Mouse (Mus musculus) kidney, postnatal 14 days (tissue): ENCODE data around the gene Snap25.

Experiments
- DNase-seq: peaks from one replicate; pipeline ENCODE4 v3.0.0; 2022; ENCODE audit warnings: mixed read lengths

Snap25 gene

DNA sequence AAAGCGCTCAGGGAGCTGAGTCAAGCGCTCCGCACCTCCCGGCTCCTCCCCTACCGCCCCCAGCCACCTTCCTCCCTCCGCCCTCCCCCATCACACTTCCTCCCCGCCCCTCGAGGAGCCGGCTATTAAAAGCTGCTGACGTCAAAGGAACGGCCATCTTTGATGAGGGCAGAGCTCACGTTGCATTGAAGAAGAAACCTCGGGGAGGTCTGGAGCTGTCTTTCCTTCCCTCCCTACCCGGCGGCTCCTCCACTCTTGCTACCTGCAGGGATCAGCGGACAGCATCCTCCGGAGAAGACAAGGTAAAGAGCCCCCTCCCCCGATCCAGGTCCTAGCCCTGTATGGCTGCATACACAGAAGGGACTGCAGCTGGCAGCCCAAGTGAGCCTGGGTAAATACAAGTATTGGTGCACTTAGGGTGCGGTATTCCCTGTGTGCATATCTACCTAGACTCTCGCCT is at the start of gene Snap25:
Snap25 (plus strand) TSS at position 155 of the 460 bp plus-strand sequence.
- no peak for DNase-seq

DNA sequence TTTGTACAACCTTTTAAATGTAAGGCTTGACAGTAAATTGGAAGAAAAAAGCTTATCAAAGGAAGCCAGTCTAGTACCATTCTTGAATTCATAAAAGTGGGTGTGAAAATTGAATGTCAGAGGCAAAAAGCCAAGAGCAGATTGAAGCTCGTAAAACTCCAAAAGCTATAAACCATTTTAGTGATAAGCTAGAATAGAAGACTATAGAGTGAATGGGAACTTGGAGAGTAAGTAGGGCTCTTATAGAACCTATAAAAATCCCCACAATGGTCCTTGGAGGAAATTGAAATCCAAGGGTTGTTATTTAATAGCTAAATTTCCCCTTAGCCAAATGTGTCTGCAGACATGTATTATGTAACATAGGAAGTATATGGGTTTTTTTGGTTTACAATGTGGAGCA is 46.3 kb upstream of the Snap25 start:
- no peak for DNase-seq

DNA sequence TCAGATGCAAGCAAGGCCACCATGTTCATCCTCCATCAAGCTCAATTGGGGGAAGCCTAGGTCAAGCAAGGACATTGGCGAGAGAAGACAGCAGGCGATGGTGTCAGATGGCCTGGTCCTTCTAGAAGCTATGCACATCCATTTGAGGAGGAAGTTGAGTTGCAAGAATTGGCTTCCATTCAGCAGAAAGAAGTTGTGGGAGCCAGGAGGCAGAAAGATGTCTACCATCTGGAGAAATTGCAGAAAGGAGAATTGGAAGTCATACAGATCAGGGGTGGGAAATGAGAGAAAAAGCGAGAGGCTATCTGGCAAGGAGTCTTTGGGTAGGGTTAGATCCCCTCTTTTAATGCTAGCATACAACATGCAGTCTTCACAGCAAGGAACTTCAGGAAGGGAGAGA is 44.1 kb upstream of the Snap25 start:
- no peak for DNase-seq

DNA sequence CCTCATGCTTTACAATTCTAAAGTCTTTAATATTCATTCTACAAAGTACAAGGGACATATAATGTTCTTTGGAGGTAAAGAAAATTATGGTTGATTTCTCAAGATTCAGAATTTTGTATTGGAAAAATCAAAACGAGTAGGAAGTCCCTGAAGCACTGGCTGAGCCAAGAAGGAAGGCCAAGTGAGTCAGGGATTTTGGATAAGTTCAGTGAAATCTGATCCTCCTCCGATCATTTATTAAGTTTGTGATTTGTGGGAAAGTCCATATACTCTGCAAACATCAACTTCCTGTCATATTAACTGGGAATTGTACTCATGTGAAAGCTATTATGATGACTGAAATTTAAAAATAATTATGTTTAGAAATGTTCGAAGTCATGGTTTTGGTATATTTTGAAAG is 43.6 kb upstream of the Snap25 start:
- no peak for DNase-seq

DNA sequence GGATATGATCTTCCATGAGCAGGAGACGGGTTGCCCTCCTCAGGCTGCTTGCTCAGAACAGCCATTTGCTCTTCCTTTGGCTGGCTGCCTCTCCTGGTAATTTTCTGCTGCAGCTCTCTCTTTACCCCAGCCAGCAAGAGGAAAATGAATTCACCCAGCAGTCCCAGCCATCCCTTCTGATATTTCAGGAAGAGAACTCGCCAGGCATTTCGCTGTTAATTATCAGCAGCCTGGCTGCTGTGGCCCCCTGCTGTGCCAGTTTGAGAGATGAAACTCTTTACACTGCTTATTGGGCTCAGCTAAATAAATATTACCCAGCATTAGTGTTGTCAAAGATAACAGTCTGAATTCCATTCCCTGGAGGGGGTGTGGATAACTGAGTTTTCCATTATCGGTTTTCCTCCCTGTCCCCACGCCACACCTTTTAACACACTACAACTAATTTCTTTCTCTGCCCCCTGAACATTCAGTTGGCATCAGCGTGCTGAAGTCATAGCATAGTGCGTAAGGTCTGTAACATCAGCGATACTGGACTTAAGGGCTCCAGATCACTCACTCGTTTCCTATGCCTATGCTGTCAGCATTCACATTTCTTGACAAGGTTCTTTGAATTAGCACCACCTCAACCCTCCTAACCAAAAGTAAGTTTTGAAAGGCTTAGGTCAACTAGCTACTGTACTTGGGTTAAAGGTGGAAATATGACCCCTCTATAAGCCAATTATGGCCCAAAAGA is 42.5 kb upstream of the Snap25 start:
- DNase-seq = no peak

DNA sequence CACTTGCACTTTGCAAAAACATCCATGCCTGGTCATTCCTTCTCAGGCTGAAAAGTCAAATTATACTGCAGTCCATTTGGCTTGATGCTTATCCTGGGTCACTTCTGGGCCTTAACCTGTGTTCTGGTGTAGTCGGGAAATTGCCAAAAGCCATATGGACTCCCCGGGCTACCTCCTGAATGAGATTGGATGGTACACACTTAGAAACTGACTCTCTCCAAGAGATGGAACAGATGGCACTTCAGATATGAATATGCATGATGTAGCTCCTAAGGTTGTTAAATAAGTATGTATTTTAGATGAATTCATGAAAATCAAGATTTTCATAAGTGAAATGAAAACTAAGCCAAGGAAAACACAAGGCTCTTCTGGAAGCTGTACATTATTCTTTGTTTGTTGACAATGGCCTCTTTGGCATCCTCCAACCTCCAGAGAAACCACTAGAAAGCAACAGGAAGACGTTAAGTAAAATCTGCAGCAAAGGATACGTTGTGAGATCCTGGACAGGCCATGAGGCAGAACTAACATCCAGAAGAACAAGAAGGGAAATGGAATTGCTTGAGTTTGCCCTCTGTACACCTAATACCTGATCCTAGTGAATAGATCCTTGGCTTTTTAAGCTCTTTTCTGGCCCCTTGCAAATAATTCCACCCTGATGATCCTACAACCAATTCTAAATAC is 39.0 kb upstream of the Snap25 start:
- no peak for DNase-seq

DNA sequence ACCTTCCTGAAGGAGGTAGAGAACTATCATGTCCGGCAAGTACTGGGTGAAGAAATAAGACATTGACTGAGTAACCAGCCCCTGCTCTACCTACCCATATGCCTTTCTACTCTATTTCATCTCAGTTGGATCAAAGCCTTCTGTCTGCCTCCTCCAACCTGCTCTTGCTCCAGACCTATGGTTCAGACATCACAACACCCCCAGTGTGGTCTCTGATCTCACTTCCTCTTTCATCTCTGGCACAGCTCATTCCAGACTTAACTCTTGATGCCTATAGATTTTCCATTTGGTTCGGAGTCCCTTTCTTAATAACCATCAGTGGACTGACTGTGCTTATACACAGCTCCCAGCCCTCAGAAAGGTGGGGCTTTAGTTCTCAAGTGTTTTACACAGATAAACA is 37.1 kb upstream of the Snap25 start:
- no peak for DNase-seq

DNA sequence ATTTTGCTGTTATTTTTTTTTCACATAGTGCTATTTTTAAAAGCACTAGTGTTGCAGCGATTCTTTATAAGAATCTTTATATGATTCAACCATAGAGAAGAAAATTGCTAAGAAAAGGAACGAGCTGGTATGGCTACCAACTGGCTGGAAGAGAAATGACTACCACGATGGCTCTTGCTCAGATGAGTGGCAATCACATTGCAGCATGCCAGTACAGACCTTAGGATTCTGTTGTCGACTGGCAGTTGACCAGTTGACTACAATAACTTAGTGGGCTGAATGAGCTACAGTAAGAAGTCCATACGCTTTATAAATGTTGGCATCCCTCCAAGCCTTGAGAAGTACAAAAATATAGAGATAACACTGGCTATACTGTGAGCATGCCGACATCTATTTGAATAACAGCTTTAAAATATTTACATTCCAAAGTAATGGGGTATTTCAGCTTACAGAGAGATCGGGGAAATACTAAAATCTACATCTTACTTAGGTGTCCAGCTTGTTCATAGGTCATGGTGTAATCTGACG is 36.3 kb upstream of the Snap25 start:
- no peak for DNase-seq

DNA sequence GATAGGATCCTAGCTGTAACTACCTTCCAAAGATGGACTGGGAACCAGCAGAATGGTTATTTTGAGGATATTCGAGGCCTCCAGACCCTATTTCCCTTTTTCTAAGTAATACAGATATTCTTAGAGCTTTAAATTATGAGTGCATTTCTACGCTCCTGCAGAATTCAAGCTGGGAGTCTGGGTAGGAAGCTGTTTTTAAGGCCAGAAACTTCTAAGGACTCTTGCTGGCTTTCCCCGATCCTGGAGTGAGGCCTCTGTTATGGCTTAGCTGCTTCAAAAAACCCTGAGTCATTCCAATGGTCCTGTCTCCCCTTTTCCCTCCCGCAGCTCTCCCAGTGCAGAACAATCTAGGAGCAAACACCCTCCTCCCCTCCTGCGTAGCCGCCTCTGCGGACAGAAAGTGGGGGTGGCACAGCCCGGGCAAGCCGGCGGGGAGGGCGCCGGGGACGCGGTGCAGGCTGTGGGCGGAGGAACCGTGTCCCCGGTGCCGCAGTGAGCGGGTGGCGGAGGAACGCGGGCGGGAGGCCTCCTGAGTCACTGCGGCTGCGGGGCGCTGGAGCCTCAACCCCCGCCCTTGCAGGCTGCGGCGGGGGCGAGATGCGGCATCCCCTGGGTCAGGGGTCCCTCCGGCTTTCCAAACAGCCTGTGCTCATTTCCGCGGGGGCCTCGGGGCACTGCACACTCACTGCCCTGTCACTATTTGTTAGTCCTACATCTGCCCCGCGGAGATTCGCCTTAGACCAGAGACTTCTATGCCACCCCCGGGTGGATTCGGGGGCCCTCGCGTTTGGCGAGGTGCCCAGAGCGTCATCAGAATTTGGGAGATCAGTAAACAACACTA is 34.7 kb upstream of the Snap25 start:
- peak; percentile 81 for DNase-seq

DNA sequence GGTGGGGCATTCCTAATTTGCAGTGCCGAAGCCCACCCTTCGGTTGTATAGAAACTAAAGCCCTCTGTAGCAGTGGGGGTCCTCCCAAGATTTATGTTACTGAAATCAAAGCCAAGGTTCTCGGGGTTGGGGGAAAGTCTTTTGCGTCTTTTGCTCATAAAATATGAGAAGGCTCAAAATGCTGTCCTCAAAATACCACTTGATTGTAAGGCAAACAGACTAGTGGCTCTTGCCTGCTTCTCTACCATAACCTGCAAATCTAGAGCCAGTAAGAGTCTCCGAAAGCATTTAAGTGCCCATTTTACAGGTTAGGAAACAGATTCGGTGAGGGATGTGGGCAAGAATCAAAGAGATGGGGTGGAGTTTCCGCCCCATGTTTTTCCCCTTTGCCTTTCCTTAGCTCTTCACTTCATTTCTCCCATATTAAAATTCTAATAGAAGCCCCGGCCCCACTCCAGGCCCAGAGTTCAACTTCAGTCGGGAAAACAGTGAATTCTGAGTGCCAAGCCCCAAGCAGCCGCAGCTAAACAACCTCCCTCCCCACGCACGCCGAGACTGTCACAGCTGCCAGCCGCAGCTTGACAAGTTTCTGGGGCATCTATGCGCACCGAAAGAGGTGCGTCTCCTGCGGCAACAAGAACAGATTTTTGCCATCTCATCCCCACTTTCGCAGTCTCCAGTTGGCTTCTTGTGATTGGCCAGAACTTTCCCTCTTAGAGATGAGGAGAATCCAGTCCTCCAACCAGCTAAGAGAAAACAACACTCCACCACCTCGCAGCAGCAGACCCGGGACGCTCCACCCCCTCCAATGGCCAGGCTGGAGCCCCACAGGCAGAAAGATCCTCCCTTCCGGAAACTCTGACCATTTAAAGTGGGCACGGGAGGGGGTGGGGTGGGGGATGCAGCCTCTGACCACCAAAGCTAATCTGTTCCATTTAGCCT is 33.7 kb upstream of the Snap25 start:
- DNase-seq = peak; percentile 81

DNA sequence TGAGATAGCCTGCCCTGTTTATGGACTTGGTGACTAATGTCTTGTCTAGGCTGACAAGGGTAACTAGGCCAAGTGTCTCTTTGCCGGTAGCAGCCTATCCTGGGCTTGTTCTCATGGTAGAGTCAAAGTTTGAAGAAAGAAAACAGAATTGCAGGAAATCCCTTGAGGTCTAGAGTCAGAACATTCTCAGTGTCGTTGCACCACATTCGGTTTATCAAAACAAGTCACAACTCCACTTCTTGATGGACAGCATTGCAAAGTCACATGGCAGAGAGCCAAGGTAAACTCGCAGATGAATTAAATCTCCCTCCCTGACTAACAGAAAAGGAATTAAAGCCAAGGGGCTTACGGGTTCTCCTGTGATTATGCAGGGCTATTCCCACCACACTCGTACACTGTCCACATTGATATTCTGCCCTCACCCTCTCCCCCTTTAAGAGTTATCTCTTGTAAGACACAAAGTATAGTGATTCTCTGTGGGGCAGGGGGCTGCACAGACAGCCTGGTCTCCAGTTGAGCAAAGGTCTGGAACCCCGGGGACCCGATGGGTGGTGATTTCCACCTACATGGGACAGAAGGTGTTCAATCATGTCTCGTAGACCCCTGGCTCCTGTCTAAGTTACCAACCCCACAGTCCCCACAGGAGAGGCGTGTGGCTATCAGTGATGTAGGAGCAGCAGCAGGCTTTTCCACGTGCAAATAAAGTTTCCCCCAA is 30.9 kb upstream of the Snap25 start:
- peak; percentile 45 for DNase-seq

DNA sequence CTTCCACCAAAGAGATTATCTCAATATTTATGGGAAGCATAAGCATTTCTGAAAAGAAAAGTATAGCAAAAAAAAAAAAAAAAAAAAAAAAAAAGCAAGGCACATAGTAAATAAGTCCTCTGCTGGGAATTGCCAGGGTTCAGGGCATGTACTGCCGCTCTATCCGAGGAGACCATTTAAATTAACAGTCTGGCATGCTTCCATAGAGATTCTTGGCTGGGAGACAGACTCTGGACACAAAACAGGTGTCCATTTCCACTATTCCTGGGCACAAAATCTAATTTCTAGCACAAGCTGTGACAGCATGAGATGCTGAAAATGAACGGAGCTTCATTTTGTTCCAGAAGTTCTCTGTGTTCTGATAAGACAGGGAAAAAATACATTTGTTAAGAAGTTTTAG is 27.1 kb upstream of the Snap25 start:
- DNase-seq = no peak

DNA sequence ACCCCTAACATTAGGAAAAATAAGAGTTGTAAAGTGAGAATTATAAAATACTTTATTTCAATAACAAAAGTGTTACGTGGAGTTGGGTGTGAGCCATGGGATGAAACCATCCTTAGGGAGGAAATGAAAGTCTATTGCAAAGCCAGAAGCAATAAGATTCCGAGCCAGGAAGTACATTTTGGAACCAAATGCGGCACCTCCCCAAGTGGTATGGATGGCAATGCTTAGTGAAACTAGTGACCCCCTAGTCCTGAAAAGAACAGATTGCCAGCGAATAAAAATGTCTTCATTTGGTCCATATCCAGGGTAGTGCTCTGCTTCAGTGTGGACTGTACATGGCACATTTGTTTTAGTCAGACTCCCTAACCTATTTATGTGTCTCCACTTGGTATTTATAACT is 25.9 kb upstream of the Snap25 start:
- DNase-seq = no peak

DNA sequence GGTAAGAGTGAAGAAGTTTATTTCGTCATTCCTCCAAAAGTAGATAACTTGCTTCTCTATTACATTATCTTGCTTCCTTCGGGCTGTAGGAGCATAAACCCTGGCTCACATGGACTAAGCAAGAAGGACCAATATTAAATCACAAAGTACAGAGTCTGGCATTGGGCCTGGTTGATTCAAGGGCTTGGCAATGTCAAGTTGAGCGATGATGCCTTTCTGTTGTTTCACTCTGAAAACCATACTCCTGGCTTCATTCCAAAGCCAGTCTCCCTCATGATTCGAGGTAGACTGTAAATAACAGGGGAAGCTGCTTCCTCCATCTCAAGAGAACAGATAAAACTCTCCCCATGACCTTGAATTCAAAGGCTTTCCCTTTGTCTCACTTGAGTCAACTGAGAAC is 23.8 kb upstream of the Snap25 start:
- no peak for DNase-seq

DNA sequence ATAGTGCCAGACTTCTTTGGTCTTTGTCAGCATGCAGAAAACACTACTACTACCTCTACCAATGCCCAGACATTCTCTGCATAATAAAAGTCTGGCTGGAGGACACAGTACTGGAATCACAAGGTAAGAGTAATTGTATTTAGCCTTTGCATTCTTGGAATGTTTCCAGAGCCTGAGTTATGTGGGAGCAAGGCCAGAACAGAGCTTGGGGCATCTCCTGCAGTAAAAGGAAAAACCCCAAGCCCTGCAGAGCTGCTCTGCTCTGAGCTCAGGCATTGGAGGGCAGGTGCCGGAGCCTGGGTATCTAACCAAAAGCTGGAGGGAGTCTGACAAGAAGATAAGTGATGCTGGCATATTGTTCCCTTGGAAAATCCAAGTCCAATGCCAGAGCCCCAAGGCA is 21.6 kb upstream of the Snap25 start:
- DNase-seq = no peak

DNA sequence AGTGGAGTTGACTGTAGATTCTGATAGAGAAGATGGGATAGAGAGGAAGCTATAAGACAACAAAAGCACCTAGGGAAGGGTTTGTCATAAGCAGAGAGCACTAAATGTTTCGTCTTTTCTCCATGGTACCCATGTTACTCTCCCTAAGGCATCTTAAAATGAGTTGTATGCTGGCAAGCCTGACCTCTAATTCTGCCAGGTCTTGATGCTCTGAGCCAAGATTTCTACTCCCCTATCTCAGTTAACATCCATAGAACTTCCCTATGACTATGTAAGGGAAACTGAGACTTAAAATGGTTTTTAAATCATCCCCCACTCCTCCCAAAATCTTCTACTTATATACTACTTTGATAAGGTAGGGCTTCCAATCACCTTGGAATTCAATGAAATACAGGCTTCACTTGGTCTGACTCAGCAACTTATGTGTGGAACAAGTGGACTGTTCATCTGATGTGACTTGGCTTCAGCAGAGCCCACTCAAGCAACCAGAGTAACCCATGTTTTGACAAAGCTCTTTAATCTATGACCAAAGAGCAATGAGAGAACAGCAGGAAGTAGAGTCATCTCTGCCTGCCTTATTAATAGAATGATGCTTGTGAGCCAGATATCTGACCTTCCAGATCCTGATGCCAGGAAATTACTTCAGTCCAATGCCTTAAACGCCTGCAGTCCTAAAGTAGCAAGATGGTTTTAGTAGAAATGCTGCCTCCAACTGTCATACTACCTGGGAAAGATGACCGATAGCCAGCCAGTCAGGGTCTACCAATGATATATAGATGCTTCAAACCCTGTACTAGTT is 13.6 kb upstream of the Snap25 start:
- no peak for DNase-seq

DNA sequence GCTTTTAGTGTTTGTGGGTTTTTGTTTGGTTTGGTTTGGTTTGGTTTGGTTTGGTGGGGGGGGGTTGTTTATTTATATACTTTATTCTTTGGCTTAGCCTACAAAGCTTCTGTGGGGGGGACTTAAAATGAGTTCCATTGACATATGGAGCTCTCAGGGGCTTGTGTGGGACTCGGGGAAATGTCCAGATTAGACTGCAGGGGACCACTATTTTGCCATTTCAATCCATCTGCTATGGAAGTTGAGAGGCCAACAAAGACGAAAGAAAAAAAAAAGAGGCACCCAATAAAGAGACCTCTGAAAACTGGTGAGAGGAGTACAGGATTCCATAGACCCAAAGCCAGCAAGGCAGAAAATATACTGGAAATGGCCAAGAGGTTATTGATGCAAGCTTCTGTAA is 9.9 kb upstream of the Snap25 start:
- no peak for DNase-seq

DNA sequence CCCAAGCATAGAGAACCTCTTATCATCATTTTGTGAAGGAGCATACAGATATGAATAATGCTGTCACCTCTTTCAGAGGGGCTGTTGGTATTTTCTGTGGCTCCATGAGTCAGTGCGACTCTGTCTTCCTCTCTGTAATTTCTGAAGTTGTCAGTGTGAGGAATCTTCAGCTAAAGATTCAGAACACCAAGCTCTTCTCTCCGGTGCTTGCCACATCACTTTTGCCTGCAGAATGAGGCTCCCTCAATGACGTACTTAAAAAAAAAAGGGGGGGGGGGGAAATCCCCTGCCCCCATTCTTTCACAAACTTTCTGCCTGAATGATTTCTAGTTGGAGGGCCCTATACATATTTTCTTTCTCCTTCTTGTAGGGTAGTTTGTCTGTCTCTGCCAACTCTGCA is 2.1 kb upstream of the Snap25 start:
- DNase-seq = no peak

DNA sequence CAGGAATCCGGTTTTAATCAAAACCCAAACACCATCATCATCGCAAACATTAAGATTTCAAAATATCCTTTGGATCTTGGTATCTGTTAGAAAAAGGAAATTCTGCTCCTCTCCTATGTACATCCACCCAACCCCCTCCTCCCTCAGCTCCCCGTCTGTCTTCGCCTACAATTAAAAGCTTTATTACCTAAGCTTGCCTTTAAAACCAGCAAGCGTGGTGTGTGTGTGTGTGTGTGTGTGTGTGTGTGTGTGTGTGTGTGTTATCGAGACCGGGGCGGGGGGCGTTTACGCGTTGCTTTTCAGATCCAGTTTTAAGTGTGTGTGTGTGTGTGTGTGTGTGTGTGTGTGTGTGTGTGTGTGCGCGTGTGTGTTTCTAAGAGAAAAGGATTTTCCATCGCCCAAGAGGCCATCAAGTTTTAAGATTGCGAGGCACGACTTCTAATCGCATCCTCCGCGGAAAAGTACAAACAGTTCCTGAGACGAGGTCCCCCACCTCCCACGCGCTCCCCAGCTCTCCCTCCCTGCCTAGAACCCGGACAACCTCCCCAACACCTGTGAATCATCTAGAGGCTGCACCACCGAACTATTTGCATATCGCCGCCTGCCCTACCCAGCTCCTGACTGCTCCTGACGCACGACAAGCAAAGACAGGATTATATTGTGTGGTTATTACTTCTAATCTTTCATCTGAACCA is 1.4 kb upstream of the Snap25 start:
- DNase-seq = no peak

DNA sequence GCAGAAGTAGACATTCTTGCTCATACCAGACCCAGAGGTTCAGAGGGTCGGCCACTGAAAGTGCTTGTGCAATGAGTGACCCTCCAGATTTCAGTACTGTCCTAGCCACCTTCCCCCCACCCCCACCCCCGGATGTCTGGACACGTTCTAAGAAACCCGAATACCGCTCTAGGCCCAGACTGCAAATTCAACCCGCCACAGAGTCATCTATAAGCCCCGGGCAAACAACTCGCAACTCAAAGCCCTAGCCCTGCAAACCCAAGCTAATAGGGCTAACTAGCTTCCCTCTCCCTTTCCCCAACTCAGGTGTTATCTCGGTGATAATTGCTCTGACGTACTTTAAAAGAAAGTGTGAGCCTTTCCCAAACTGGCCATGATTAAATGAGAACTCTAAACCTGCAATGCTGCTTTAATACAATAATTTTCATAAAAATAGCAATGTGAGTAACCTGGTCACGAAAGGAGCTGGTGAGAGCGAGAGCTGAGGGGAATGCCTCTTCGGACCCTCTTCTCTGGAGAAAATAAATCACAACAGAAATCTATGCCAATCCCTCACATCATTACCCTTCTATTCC is 725 bp upstream of the Snap25 start:
- no peak for DNase-seq
